Mouse (Mus musculus) embryonic facial prominence, embryonic 12.5 days (tissue): ENCODE results near the gene Schip1. TPM values are rescaled to one million over a fixed set of nuclear protein-coding genes. Genes with fewer than 3 reads are reported as not detected.

Source experiments
- ATAC-seq: fragments of 200-750 bp; cut with Nextera tagmentation; 2 replicates; pipeline ENCODE4 v1.8.0; 2017; ENCODE audit not compliant: insufficient number of reproducible peaks, insufficient read depth, low FRiP score, low TSS enrichment
- H3K27ac ChIP-seq: fragments of 300-500 bp; sonication (generic); 2 replicates; pipeline ENCODE4 v1.5.1; 2016; ENCODE audit warnings: mild to moderate bottlenecking
- H3K27me3 ChIP-seq: fragments of 300-500 bp; sonication (generic); 2 replicates; pipeline ENCODE4 v1.6.1; 2016; ENCODE audit warnings: mild to moderate bottlenecking, moderate library complexity
- H3K36me3 ChIP-seq: fragments of 300-500 bp; sonication (generic); 2 replicates; pipeline ENCODE4 v1.6.1; 2016; ENCODE audit warnings: mild to moderate bottlenecking
- H3K4me1 ChIP-seq: fragments of 300-500 bp; sonication (generic); 2 replicates; pipeline ENCODE4 v1.6.1; 2016
- H3K4me2 ChIP-seq: fragments of 300-500 bp; sonication (generic); replicated peaks from 2 replicates; pipeline ENCODE4 v1.6.1; 2016; ENCODE audit warnings: mild to moderate bottlenecking, moderate library complexity
- H3K4me3 ChIP-seq: fragments of 300-500 bp; sonication (generic); 2 replicates; pipeline ENCODE4 v1.5.1; 2016; ENCODE audit warnings: mild to moderate bottlenecking
- H3K9ac ChIP-seq: fragments of 300-500 bp; sonication (generic); 2 replicates; pipeline ENCODE4 v1.6.1; 2016; ENCODE audit warnings: mild to moderate bottlenecking, moderate library complexity
- H3K9me3 ChIP-seq: fragments of 300-500 bp; sonication (generic); 2 replicates; pipeline ENCODE4 v1.6.1; 2016; ENCODE audit warnings: mild to moderate bottlenecking, moderate library complexity
- whole genome bisulfite sequencing: fragments of 180-500 bp; shearing (Covaris S2); methylation state at CpG from one replicate; pipeline ENCODE4 v1.1.7; 2016; 5-methylcytosine and 5-hydroxymethylcytosine counted together
- polyA plus RNA-seq: library from polyadenylated mRNA; unstranded; fragments of >200 nt; fragmentation: Nextera tagmentation; extraction: Ambion mirVana; gene quantifications from 2 replicates; pipeline ENCODE4 v1.2.1, GENCODE M21; 2016

Schip1 gene
- polyA plus RNA-seq, 1 experiment from 2014 or later = 37.6 TPM

DNA sequence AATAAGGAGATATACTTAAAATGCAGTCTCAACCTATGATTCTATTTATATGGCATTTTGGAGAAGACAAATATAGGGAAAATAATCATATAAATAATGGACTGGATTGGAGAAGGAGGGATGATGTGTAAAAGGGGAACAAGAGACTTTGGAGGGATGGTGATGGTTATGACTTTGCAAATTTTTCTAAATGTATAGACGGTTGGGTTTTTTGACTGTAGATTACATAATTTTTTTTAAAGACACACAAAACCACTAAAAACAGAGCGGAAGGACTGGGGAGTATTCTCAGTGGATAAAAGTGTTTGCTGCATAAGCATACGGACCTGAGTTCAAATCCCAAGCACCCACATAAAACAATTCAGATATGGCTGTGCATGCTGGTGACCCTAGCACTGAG lies 156.8 kb downstream of the Schip1 start:
- no peak overlapping the region for H3K4me2 ChIP-seq
- WGBS = 95% methylated on average over 3 of the region's 3 CpGs

DNA sequence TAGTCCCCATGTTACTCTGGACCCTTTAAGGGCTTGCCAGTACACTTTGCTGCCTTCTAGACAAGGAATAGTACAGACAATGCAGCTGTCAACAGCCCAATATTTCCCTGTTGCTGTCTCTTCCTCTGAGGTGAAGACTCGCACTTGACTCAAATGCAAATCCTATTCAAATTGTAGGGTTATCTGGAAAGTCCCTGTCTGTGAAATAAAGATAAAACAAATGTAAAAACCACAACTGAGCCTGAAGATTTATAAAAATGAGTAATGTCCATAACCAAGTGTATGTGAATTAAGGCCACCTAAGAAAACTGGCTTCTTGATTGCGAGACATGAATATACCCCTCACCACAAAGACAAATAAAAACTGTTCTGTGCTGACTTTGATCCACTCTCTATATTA lies 175.3 kb downstream of the Schip1 start:
- no peak overlapping the region for H3K9ac ChIP-seq
- H3K27me3 ChIP-seq = no peaks in the 10 kb centered on the region
- no peak for ATAC-seq
- no peak overlapping the region for H3K4me2 ChIP-seq
- H3K4me3 ChIP-seq = no peak overlapping the region
- no peaks in the 10 kb centered on the region for H3K4me1 ChIP-seq
- WGBS = 93% methylated on average over 2 of the region's 2 CpGs
- H3K27ac ChIP-seq = no peak overlapping the region
- no peaks in the 10 kb centered on the region for H3K36me3 ChIP-seq
- no peaks in the 10 kb centered on the region for H3K9me3 ChIP-seq

More for the DNA sequence above, 156.8 kb downstream of the Schip1 start:
- no peaks in the 10 kb centered on the region for H3K27me3 ChIP-seq
- no peak overlapping the region for H3K4me3 ChIP-seq
- H3K27ac ChIP-seq = no peak overlapping the region
- no peaks in the 10 kb centered on the region for H3K4me1 ChIP-seq
- no peaks in the 10 kb centered on the region for H3K9me3 ChIP-seq
- no peaks in the 10 kb centered on the region for H3K36me3 ChIP-seq
- no peak for ATAC-seq
- H3K9ac ChIP-seq = no peak overlapping the region

DNA sequence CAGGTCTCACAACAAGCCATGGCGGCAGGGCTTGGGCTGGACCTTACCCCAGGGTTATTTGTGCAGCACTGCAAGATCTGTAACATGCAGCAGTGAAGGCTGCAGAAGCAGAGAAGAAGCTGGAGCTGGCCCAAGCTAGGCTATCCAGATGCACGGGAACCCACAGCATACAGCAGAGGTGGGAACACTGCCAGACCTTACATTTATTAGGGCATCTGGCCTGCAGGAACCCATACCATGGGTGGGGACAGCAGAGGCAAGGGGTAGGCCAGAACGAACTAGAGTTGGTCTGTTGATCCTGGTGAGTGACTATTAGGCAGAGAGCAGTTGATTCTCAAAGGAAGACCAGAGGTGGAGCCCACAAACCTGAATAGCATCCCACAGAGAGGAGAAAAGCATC lies 178.6 kb downstream of the Schip1 start:
- ATAC-seq = no peak
- H3K9me3 ChIP-seq = no peaks in the 10 kb centered on the region
- H3K36me3 ChIP-seq = no peaks in the 10 kb centered on the region
- no peak overlapping the region for H3K4me2 ChIP-seq
- H3K9ac ChIP-seq = no peak overlapping the region
- H3K27me3 ChIP-seq = no peaks in the 10 kb centered on the region
- no peak overlapping the region for H3K4me3 ChIP-seq
- 68% methylated on average over 3 of the region's 3 CpGs for WGBS
- no peaks in the 10 kb centered on the region for H3K4me1 ChIP-seq
- no peak overlapping the region for H3K27ac ChIP-seq

DNA sequence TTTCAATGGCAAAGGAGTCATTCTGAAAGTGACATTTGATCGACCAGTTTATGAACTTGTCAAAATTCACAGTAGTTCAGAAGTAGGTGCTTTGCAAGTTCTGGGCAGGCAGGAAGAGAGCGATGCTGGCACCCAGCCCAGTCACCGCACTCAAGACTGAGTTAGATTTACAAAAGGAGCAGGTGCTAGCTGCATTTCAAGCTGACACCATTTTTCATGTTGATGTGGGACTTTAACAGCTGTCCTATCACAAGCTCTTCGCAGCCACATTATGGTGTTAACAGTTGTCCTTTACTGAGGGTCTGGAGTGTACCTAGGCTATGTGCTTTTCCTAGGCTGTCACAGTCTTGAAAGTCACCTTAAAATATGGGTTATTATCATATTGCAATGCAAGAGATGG lies 181.6 kb downstream of the Schip1 start:
- no peaks in the 10 kb centered on the region for H3K27me3 ChIP-seq
- ATAC-seq = no peak
- no peak overlapping the region for H3K4me2 ChIP-seq
- no peak overlapping the region for H3K9ac ChIP-seq
- no peaks in the 10 kb centered on the region for H3K9me3 ChIP-seq
- 87% methylated on average over 4 of the region's 4 CpGs for WGBS
- no peaks in the 10 kb centered on the region for H3K4me1 ChIP-seq
- no peak overlapping the region for H3K4me3 ChIP-seq
- H3K36me3 ChIP-seq = no peaks in the 10 kb centered on the region
- no peak overlapping the region for H3K27ac ChIP-seq

DNA sequence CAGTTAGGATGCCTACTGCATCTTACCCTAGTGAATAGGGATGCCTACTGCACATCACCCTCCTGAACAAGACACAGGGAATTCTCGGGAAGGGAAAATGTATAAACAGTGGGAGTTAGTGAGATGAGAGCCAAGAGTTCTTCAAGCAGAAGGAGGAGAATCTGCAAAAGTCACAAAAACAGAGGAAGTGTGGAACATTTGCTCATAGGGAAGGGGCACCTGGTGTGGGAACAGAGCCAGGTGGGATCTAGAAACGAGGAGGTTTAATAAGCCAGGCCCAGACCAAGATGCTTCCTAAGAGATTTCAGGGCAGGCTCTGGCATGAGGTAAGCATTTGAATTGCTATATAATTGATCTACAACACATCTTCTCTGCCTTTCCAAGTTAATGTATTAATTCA lies 186.0 kb downstream of the Schip1 start:
- 77% methylated on average over 2 of the region's 2 CpGs for WGBS
- no peaks in the 10 kb centered on the region for H3K27me3 ChIP-seq
- no peak for ATAC-seq
- H3K36me3 ChIP-seq = no peaks in the 10 kb centered on the region
- H3K27ac ChIP-seq = no peak overlapping the region
- H3K4me2 ChIP-seq = no peak overlapping the region
- no peaks in the 10 kb centered on the region for H3K4me1 ChIP-seq
- H3K9ac ChIP-seq = no peak overlapping the region
- H3K4me3 ChIP-seq = no peak overlapping the region
- H3K9me3 ChIP-seq = no peaks in the 10 kb centered on the region

DNA sequence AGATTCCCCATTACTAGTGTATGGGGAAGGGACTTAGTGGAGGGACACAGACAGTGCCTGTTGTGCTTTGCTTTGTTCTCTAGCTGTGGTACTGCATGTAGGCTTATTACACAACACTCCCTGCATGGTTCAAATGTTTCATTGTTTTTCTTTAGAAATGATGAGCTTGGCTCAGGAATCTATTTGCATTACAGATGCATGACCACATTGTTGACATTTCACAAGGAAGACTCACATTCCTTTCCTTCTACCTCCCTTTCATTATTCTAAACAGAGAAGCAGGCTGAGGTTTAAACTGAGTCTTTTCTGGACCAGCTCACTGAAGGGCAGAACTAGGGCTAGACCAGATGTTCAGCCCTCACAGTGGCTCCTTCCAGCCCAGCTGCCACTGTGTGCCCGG lies 187.7 kb downstream of the Schip1 start:
- Histone ChIP-seq H3K9ac (no peak overlapping the region), H3K9me3 (no peaks in the 10 kb centered on the region), H3K4me1 (no peaks in the 10 kb centered on the region), H3K4me3 (no peak overlapping the region), H3K27me3 (no peaks in the 10 kb centered on the region), H3K27ac (no peak overlapping the region), H3K36me3 (no peaks in the 10 kb centered on the region), H3K4me2 (no peak overlapping the region)
- 41% methylated on average over 1 of the region's 1 CpGs for WGBS
- no peak for ATAC-seq

DNA sequence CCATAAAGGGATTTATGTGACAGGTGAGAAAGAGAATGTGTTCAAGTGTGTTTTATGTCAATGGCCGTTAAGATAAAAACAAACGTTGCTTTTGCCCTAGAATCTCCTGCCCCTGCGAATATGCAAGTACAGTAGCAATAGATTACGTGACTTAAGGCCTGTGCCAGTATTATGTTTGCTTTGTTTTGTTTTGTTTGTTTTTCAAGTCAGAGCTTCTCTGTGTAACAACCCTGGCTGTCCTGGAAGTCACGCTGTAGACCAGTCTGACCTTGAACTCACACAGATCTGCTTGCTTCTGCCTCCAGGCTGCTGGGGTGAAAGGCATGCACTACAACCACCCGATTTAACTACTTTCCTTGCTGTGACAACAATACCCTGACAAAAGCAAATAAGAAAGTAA lies 197.7 kb downstream of the Schip1 start:
- Histone ChIP-seq H3K4me3 (no peak overlapping the region), H3K9ac (no peak overlapping the region), H3K4me1 (no peaks in the 10 kb centered on the region), H3K4me2 (no peak overlapping the region), H3K36me3 (no peaks in the 10 kb centered on the region), H3K27ac (no peak overlapping the region), H3K27me3 (no peaks in the 10 kb centered on the region), H3K9me3 (no peaks in the 10 kb centered on the region)
- 72% methylated on average over 6 of the region's 6 CpGs for WGBS
- no peak for ATAC-seq

DNA sequence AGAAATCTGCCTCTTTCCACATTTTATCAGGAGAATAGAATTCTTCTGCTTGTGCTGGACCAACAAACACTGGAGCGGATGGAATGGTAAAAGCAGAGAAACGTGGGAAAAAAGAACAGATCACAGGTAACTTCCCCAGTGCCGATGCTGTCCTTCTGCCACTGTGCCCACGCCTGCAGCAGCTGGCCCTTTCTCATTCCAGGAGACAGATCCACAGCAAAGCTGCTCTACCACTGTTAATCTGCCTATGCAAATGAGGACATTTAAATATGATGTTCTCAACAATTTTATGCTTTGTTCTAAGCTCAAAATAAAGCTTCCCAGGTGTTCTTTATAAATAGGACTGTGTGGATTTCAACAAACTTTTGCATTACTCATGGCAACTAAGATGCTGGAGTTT lies 203.3 kb downstream of the Schip1 start:
- Histone ChIP-seq H3K4me3 (no peak overlapping the region), H3K9me3 (no peaks in the 10 kb centered on the region), H3K4me2 (no peak overlapping the region), H3K9ac (no peak overlapping the region), H3K36me3 (no peaks in the 10 kb centered on the region), H3K4me1 (no peaks in the 10 kb centered on the region), H3K27me3 (no peaks in the 10 kb centered on the region), H3K27ac (no peak overlapping the region)
- 80% methylated on average over 4 of the region's 4 CpGs for WGBS
- no peak for ATAC-seq

DNA sequence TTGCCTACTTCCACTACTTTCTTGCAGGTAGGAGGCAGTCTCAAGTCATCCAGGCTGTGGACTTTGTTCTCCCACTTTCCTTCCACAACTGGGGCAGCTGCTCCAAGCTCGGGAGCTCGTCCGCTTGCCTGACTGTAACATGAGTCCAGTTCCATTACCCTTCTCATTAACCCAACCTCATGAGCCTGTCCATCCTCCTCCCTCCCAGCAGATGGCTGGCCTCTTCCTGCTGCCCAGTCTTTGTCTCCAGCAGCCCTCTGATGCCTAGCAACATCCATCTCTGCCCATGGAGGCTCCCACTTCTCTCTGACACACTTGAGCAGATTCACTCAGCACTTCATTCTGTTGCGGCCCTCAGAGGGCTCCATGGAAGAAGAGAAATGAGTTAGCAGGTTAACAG lies 204.6 kb downstream of the Schip1 start:
- Histone ChIP-seq H3K27me3 (no peaks in the 10 kb centered on the region), H3K36me3 (no peaks in the 10 kb centered on the region), H3K4me2 (no peak overlapping the region), H3K4me3 (no peak overlapping the region), H3K27ac (no peak overlapping the region), H3K9ac (no peak overlapping the region), H3K4me1 (no peaks in the 10 kb centered on the region), H3K9me3 (no peaks in the 10 kb centered on the region)
- 61% methylated on average over 4 of the region's 4 CpGs for WGBS
- no peak for ATAC-seq

DNA sequence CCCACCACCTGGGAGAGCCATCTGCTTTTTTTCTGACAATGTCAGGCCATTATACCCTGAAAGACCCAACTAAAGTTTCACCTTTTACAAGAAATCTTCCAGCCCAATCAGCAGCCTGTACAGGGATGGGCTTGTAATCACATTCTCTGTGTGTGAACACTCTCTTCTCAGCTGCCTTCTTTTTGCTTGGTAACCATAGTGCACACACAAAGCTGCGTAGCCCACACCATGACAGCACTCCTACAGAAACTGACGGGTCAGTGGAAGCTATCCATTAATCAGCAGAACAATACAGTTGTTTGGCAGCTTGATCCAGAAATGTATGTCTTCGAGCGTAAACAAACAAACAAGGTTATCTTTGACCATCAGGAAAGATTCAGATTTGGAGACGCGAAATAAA lies 205.6 kb downstream of the Schip1 start:
- Histone ChIP-seq H3K27ac (no peak overlapping the region), H3K9me3 (no peaks in the 10 kb centered on the region), H3K36me3 (no peaks in the 10 kb centered on the region), H3K9ac (no peak overlapping the region), H3K27me3 (no peaks in the 10 kb centered on the region), H3K4me3 (no peak overlapping the region), H3K4me1 (no peaks in the 10 kb centered on the region), H3K4me2 (no peak overlapping the region)
- 88% methylated on average over 6 of the region's 6 CpGs for WGBS
- no peak for ATAC-seq

DNA sequence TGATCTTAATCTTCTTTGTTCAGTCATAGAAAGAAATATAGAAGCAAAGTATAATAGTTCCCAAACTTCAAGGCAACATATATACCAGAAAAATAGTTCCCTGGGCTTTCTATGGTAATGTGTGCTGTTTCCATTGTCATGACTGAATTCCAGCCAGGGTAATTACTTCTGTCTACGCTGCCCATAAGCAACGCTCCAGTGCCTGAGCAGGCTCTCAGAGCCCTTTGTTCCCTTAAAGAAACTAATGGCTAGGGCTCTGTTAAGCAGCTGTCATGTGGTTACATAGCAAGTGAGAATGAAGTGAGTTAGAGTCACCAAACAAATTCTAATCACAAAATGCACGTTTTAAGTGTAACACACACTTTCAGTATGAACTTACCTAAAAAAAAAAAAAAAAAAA lies 206.9 kb downstream of the Schip1 start:
- Histone ChIP-seq H3K9me3 (no peaks in the 10 kb centered on the region), H3K4me1 (no peaks in the 10 kb centered on the region), H3K27me3 (no peaks in the 10 kb centered on the region), H3K36me3 (no peaks in the 10 kb centered on the region), H3K27ac (no peak overlapping the region), H3K4me3 (no peak overlapping the region), H3K4me2 (no peak overlapping the region), H3K9ac (no peak overlapping the region)
- WGBS = 56% methylated on average over 3 of the region's 3 CpGs
- ATAC-seq = no peak

DNA sequence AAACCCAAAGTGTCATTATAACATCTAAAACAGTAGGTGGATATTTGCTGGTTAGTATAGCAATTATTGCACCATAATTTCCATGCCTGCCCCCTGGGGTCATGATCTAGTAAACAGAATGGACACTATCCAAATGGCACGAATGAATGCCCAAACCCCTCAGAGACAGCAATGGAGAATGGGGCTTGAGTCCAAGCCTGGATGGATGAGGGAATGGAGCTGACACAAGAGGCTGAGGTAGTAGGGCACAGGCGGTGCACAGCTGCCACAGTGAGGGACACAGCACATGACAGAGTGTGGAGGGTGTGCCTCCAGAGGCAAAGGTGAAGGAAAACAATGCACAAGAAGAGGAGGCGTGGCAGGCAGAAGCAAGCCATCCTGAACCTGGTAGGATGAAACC lies 207.3 kb downstream of the Schip1 start:
- Histone ChIP-seq H3K9ac (no peak overlapping the region), H3K4me3 (no peak overlapping the region), H3K4me1 (no peaks in the 10 kb centered on the region), H3K36me3 (no peaks in the 10 kb centered on the region), H3K9me3 (no peaks in the 10 kb centered on the region), H3K27me3 (no peaks in the 10 kb centered on the region), H3K4me2 (no peak overlapping the region), H3K27ac (no peak overlapping the region)
- 73% methylated on average over 3 of the region's 3 CpGs for WGBS
- ATAC-seq = no peak

DNA sequence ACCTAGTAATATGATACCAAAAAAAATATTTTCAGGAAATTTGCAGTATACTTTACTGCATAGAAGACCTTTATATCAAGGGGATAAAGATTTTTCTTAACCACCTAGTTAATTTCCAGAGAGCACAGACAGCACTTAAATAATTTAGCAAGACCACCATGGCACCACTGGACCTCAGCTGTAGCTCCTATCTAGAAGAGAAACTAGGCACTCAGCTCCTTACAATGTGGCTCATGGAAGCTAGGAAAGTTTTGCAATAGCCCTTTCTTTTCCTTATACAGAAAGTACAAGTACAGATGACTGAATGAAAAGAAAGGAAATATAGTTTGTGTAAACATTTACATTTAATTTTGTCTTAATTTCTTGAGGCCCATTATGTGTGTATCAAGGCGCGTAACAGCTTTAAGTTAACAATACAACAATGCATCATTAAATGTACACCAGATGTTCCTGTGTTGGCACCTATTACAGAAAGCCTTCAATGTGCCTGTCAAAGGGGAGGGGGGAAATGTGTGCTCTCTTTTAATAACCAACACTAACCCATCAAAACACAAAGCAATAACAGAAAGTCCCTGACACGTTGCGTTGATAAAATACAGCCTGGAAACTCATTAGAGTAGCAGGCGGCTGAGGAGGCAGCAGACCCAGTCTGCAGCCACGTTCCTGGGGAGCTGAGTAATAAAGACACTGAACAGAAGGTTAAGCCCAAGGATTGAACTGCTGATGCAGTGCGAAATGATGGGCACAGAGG lies 218.4 kb downstream of the Schip1 start:
- Histone ChIP-seq H3K27me3 (no peaks in the 10 kb centered on the region), H3K4me3 (no peak overlapping the region), H3K36me3 (no peaks in the 10 kb centered on the region), H3K9ac (no peak overlapping the region), H3K27ac (no peak overlapping the region), H3K4me1 (no peaks in the 10 kb centered on the region), H3K4me2 (no peak overlapping the region), H3K9me3 (no peaks in the 10 kb centered on the region)
- no peak for ATAC-seq
- WGBS = 61% methylated on average over 7 of the region's 7 CpGs
